Mouse (Mus musculus) heart, adult 8-10 months (tissue): Measurements from ENCODE around the gene Arhgef10l. TPM values are rescaled to one million over a fixed set of nuclear protein-coding genes. Genes with fewer than 3 reads are reported as not detected.

Source experiments
- DNase-seq: peaks from one replicate; pipeline ENCODE4 v3.0.0; 2022; ENCODE audit warnings: low spot score
- total RNA-seq, 4 experiments: library from RNA; stranded (reverse); gene quantifications; 2 replicates each; pipeline ENCODE4 v1.2.4; 2022

The Arhgef10l gene
- total RNA-seq, 4 experiments from 2014 or later = 59.6 to 80.5 (median 71.9) TPM

DNA sequence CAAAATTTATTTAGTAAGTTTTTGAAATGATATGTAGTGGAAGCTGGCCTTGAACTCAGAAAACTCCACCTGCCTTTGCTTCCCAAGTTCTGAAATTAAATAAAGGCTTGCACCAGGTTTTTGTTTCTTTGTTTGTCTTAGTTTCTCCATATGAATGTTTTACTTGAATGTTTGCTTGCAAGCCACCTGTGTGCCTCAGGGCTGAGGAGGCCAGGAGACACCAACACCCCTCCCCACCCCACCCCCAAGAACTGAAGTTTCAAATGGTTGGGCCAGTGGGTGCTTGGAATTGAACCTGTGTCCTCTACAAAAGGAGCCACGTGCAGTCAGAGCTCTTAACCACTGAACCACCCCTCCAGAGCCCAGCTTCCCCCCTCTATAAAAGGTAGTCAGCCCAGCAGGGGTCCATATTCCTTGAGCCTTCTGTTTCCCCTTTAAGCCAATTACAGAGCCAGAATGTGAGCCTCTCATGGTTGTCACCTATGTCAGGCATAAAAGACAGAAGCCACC is 28.8 kb upstream of the Arhgef10l start:
- DNase-seq = no peak

DNA sequence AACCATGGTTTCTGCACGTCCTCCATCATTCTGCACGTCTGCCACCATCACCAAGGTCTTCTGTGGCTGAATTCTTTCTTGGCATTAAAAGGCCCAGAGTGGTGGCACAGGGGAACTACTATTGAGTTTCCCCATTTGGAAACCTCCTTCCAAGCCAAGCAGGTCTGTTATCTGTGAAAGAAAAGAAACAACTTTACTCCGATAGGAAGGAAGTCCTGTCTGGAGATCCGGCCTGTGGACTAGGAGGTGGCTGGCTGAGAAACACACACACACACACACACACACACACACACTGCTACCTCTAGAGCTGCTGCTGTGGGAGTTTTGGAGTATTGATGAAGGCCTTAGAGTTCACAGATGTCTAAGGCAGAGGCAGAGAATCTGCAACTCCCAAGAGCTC is 27.7 kb upstream of the Arhgef10l start:
- no peak for DNase-seq

DNA sequence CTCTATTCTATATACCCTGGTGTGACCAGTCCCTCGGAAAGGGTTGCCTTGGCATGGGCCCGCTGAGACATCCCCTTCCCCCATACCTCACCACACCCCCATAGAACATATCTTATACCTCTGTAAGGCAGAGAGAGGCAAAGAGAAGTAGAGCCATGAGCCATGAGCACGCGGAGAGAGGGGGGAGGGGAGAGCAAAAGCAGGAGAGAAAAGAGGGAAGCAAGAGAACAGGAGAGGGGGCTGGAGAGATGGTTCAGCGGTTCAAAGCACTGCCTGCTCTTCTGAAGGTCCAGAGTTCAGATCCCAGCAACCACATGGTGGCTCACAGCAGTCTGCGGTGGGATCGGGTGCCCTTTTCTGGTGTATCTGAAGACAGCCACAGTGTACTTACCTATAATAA is 25.7 kb upstream of the Arhgef10l start:
- no peak for DNase-seq

DNA sequence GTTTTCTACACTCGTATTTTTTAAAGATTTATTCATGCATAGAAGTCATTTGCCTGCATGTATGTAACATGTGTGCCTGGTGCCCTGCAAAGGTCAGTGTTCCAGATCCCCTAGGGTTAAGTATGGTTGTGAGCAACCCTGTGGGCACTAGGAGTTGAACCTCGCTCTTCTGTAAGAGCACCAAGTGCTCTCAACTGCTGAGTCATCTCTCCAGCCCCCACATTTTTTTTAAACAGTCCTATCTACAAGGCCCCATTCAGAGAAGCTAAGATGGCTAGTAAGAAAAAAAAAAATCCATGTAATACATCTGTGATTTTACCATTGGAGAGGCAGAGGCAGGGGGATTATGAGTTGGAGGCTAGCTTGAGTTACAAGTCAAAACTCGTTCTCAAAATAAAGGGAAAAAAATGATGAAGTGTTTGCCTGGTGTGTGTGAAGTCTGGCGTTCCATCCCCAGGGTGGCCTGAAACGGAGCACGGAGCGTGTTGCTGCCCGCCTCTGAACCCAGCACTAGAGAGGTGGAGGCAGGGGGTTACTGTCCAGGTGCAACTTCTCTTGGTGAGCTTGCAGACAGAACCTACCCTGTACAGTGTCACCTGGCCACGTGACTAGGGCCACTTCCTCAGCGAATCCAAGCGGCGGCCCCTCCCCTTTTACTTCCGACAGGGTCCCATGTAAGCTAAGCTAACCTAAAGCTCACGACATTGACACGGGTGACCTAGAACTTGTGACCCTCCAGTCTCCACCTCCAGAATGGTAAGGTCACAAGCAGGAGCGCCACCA is 24.3 kb upstream of the Arhgef10l start:
- DNase-seq = no peak

DNA sequence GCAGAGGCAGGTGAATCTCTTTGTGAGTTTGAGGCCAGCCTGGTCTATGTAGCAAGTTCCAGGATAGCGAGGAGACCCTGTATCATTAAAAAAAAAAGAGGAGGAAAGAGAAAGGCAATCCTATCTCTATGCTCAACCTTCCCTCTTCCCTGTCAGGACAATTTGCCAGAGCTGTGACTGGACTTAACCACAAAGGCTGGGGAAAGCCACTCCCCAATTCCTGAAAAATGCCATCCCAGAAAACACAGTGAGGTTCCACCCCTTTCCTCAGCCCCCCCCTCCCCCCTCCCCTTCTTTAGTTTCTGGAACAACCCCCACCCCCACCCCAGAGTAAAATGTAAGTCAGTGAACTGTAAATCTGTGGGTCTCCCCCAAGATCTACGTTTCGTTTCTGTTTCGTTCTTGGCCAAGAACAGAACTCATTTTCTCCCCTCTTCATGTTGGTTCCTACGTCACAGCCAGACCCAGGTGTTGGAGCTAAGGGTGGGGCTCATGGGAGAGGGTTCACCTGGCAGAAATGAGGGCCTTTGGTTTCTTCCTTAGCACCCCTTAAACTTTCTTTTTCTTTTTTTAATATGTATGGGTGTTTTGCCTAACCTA is 23.1 kb upstream of the Arhgef10l start:
- no peak for DNase-seq

DNA sequence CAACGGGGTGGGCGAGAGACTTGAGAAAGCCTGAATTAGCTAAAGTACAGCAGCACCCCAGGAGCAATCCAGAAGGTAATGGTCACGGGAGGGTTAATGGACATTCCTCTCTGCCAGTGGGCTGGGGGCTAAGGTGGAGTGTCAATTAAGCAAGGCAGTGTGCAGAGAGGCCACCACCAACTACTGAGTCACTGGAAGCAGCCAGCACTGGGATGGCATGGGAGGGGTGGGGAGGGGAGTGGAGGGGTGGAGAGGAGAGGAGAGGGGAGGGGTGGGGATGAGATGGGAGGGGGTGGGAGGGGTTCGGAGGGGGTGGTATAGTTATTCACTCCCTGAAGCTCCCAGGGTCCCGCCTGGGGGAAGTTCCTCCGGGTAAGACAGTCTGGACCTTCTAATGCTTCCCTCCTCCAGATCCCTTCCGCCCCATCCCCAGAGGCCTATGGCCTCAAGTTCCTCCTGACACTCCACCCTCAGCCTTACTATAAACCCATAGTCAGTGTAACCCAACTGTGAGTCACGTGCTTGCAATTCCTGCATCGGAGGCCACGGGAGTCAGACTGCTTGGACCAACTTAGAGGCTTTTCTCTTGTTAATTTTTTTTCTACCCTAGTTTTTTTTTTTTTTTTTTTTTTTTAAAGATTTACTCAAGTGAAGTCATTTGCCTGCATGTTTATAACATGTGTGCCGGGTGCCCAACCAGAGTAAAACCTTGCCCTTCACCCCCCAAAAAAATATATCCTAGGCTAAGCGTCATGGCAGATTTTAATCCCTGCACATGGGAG is 22.4 kb upstream of the Arhgef10l start:
- no peak for DNase-seq

DNA sequence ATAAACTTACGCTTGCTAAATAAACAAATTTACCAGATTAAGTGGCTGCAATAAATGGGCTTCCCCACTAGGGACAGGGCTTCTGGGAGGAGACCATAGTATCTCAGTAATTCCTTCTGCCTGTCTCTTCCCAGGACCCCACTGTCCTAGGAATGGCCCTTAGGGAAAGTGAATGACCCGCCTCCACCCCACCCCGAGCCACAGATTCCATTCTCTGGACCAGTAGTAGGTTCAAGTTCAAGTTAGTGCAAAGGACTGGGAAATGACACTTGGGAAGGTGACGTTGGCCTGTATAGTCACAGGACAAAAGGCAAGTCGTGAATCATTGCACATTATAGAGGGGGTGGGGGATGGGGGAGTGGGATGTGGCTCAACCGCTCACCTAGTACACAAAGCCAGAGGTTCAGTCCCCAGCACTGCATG is 19.1 kb upstream of the Arhgef10l start:
- DNase-seq = no peak

DNA sequence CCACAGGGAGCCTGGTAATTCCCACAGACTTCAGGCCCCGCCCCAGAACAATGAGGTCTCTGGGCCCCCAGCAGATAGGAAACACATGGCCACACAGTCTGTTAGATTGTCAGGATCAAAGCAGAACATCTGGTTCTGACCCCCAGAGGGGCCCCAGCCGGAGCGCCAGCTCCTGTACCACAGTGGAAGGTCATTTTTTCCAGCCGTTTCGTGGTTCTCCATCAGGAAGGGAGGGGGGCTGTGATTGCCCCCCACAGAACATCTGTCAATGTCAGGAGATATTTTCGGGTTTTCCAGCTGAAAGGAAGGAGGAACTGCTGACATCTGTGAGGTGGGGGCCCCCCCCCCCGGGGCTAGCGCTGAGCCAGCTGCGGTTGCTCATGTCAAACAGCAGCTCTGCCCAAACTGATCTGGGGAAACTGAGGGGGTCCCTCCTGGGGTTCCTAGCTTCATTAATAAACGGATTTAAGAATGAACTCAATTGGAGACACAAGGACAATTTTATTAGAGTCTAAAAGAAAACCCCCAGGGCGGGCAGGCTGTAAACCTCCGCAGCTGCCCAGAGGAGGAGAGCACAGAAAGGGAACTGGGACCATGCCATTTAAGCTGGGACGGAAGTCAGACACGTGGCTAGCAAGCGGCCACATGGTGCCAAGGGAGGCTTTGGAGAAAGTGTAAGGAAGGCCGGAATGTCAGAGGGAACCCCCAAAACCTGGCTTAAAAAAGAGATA is 18.5 kb upstream of the Arhgef10l start:
- DNase-seq = peak; percentile 72

DNA sequence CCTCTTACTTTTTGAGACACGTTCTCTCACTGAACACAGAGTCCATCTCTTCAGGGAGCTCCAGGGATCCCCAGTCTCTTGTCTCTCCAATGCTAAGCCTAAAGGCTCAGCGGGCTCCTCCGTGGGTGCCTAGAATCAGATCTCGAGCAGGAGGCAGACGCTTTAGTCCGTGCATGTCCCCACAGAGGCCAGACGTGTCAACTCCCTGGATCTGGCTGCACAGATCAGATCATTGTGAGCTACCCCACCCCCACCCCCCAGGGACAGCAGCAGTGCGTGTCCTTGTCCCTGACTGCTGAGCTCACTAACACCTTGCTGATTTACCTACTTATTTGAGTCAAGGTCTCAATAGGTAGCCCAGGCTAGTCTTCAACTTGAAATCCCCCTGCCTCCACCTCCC is 17.8 kb upstream of the Arhgef10l start:
- no peak for DNase-seq

DNA sequence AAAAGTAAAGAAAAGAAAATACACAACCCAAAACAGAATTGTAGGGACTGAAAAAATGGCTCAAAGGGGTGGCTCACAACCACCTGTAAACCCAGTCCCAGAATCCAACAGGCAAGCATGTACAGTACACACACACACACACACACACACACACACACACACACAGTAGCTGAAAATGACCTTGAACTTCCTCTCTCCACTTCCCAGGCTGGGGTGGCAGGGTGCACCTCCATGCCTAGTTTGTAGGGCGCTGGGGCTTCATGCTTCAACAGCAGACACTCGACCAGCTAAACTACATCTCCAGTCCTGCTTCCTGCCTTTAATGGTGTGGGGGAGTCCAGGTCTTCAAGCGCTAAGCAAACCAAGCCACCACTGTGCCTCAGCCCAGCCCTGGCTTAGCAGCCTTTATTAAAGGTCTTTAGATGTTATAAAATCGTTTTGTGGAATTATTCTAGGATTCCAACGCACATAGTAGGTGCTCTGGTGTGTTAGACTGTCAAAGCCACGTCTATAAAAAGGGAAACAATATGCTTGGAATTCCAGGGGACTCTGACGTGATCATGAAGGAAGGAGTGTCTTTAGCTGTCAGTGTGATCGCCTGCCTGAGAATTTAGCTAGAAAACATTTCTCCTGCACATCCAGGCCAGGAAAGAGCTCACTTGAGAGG is 15.1 kb upstream of the Arhgef10l start:
- DNase-seq = no peak

DNA sequence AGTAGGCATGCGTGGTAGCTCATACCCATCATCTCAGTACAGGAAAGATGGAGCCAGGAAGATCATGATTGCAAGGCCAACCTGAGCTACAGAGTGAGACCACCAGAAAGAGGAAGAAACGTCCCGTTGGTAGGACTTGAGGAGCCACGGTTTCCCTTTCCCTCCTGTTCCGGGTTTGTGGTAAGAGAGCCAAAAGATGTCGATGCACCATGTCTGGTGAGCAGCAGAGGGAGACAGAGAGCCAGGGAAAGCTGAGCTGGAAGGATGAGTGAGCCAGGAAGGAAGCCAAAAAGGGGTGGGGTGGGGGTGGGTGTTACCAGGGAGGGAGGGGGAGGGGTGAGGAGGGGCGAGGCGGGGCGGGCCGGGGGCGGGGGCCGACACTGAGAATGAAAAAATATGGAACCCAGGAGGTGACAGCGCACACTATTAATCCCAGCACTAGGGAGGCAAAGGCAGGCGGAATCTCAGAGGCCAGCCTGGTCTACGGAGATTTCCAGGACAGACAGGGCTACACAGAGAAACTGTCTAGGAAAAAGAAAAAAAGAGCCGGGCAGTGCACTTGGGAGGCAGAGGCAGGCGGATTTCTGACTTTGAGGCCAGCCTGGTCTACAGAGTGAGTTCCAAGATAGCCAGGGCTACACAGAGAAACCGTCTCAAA is 14.0 kb upstream of the Arhgef10l start:
- peak; percentile 85 for DNase-seq

DNA sequence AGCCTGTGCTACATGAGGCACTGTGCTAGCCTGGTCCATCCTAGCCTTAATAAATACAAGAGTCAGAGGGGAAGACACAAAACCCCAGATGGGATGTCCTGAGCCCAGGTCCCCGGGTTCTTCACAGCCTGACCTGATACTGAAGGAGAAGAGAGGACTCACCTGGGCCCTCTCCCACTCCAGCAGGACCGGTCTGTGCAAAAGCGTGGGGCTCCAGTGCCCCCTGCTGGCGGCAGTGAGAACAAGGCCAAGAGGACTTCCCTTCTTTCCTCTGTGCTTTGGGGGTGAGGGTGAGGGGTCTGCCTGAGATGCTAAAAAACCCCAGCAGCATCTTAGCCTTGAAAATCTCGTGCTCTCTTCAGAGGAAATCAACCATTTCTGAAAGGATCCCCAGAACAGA is 13.2 kb upstream of the Arhgef10l start:
- DNase-seq = no peak

DNA sequence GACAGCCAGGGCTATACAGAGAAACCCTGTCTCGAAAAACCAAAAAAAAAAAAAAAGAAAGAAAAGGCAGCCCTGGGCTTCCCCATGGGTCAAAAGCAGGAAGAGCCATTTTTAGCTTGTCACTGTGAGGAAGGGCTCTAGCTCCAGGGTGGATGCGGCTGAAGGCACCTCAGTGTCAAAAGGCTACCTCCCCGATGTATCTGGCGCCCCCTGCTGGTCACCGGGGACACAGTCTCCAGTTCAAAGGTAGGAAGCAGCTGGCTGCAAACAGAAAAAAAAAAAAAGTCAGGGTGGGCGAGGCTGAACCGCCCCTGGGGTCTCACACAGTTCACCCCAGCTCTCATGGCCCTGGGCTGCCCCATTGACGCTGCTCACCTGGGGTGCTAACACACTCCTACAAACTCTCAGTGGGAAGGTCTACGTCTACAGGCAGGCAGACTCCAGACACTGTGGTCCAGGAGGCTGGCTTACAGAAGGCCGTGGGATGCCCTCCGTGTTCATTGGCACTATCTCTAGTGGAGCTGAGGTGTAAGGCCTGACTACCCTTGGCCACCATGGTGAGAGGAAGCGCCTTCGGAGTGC is 8.6 kb upstream of the Arhgef10l start:
- peak; percentile 80 for DNase-seq

DNA sequence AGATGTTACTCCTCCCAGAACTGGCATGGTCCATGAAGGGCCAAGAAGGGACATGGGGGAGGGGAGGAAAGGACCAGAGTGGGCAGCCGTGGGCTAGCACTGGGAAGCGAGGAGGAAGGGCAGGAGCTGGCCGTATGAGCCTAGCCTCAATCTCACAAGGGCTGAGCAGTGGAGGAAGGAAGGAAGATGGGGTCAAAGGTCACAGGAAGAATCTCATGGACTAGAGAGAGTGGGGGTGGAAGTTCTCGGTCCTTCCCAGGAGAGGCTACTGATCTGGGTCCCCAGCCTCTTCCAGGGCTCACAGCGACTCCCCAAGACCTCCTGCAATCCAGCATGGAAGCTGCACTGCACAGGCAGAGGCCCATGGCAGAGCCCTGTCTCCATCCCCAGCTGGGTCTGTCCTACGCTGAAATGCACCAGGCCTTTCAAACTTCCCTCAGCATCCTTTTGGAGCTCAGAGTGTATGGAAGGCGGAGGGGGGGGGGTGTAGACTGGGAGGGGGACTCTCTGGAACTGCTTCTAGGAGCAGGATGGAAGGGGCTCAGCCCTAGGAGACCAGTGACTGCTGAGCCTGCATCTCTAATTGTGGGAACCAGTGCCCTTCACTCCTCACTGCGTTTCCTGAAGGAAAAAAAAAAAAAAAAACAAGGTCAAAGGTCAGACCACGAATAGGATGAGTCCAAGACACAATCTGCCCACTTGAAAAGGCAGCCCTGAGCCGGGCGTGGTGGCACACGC is 7.9 kb upstream of the Arhgef10l start:
- DNase-seq = no peak

DNA sequence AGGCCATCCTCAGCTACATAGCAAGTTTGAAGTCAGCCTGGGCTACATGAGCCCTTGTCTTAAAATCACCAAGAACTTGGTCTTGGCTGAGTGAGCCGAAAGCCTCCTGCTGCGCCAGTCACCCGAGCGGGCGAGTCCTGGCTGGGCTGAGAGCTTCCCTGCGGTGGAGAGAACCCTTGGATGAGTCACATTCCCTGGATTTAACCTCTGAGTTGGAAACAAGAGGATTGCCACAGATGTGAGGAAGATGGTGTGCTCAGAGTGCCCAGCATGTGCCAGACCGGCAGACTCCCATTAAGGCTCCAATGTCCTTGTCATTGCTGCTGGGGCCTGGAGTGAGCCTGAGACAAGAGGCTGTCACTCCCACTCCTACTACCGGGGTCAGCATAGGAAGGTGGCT is 2.0 kb upstream of the Arhgef10l start:
- DNase-seq = no peak

DNA sequence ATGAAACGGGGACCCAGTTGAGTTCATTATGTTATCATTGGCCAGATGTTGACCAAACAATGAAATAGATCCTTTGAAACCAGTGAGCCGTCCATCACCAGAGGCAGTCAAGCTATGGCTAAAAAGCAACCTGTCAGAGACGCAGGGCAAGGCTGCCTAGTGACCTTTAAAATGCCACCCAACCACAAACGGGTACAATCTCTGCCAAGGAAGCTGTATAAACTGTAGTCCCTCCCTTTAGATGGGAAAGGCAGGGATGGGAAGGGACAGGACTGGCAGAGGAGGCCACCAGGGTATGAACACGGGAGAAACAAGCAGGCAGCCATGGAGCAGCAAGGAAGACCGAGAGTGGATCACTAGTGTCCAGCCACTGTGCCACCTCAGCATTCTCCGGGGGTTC is 759 bp downstream of the Arhgef10l start:
- no peak for DNase-seq

DNA sequence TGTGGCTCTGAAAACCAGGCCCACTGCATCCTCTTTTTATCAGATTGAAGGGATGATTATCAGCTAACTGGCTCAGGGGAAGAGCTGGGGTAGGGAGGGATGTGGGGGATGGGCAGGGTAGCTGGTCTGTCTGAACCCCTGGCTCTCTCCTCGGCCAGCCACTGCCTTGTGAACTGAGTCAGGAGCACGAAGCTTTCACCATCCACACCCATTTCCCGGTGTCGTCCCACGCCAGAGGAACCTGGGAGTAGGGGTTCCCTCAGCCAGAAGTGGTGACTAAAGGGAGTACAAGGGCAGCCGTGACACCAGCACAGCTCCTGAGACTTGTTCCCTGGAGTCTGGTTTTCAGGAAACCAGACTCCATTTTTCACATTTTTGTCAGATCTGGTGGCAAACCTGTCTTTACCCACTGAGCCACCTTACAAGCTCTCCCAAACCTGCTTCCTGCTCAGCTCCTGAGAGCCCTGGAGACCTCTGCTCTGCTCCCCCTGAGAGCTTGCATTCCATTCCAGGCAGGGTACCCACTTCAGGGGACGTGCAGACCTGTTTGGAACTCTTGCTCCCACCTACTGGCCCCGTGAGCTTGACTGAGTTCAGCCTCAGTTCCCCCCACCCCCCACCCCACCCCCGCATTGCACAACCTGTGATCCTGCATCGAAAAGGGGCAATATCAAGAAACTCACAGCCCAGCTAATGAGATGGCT is 2.8 kb downstream of the Arhgef10l start:
- DNase-seq = no peak

DNA sequence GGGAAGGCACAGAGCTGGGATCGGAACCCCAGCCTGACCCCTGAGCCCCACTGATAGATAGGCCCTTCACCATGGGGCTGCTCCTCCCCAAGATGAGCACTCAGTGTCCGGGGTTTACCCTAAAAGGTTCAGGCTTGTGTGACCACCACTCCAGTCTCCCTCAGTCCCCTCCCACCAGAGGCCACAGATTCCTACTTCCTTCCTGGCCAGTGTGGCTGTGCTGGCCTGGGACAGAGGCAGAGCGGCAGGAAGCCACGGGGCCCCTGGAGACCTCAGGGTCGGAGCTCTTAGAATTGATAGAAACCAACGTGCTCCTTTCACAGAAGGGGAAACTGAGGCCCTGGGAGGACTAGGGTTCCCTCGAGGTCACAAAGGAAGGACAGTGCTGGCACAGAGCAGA is 3.4 kb downstream of the Arhgef10l start:
- DNase-seq = no peak

DNA sequence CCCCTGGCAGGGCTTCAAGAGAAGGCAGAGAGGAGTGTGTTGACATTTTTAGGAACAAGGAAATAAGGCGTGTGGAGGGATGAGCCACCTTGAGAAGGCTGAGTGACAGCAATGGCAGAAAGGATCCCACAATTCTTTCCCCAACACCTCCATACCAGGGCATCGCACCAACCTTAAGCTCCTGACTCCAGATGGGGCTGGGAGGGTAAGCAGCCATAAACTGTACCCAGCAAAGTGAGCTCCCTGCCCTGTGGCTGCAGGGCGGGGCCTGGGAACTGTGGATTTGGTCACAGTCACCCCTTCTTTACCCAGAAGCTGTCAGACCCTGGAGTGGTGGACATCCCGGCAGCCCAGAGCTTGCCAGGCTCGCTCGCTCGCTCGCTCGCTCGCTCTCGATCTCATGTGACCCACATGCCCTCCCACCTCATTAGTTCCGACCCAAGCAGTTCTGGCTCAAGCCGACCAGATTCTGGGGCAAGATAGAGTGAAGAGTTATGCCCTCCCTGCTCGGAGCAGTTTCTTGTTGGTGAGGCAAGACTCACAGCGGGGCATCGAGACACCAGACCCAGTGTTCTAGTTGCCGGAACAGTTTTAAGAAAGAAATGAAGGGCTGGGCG is 4.3 kb downstream of the Arhgef10l start:
- no peak for DNase-seq
